Mouse (Mus musculus) cortical plate, adult 2 months (tissue): ENCODE measurements around the gene Kif21b.

Source experiments
- CTCF ChIP-seq: fragments of 200-500 bp; IDR thresholded peaks from 2 replicates; pipeline ENCODE4 v1.5.1; 2011; ENCODE audit warnings: mild to moderate bottlenecking, control low read depth, low read length; ENCODE audit not compliant: insufficient read depth; ENCODE audit errors: extremely low read depth
- POLR2A ChIP-seq: fragments of 200-500 bp; IDR thresholded peaks from 2 replicates; pipeline ENCODE4 v1.6.1; 2011; ENCODE audit warnings: mild to moderate bottlenecking, low read length, control low read depth; ENCODE audit not compliant: insufficient read depth; ENCODE audit errors: extremely low read depth

DNA sequence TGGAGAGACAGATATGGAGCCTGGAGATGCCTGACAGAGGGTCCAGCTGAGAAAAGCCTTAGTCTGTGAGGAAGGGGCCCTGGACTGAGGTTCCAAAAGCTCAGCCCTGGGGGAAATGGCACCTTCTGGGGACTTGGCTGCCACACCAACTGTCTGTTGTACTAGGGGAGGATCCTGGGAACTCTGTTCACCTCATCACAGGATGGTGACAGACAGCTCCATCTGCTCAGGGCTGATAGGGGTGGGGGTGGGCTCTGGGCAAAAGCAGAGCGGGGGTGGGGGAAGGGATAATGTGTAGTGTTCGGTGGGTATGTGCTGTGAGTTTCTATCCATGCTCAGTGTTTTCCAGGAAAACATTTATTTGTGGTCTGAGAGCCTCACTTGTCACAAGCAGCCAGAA, 28.2 kb upstream of the Kif21b start:
- TF ChIP-seq POLR2A (no peak), CTCF (no peak)
